Mouse (Mus musculus) lung, embryonic 16.5 days (tissue): ENCODE results near the gene Tnrc6b. TPM values are rescaled to one million over a fixed set of nuclear protein-coding genes. Genes with fewer than 3 reads are reported as not detected.

Source experiments
- ATAC-seq: fragments of 200-750 bp; cut with Nextera tagmentation; 2 replicates; pipeline ENCODE4 v1.8.0; 2017; ENCODE audit warnings: low read depth, mild to moderate bottlenecking, moderate library complexity
- H3K27ac ChIP-seq: fragments of 300-500 bp; sonication (generic); 2 replicates; pipeline ENCODE4 v1.5.1; 2014; ENCODE audit warnings: mild to moderate bottlenecking, control low read depth, low read length
- H3K27me3 ChIP-seq: fragments of 300-500 bp; sonication (generic); 2 replicates; pipeline ENCODE4 v1.6.1; 2014; ENCODE audit warnings: low read depth, low read length, mixed read lengths; ENCODE audit not compliant: control insufficient read depth, insufficient read depth
- H3K36me3 ChIP-seq: fragments of 300-500 bp; sonication (generic); 2 replicates; pipeline ENCODE4 v1.6.1; 2014; ENCODE audit warnings: low read length; ENCODE audit not compliant: control insufficient read depth, insufficient read depth
- H3K4me1 ChIP-seq: fragments of 300-500 bp; sonication (generic); replicated peaks from 2 replicates; pipeline ENCODE4 v1.6.1; 2014; ENCODE audit warnings: low read length, mixed read lengths; ENCODE audit not compliant: control insufficient read depth, insufficient read depth
- H3K4me2 ChIP-seq: fragments of 300-500 bp; sonication (generic); 2 replicates; pipeline ENCODE4 v1.6.1; 2014; ENCODE audit warnings: low read depth, low read length, control low read depth
- H3K4me3 ChIP-seq: fragments of 300-500 bp; sonication (generic); 2 replicates; pipeline ENCODE4 v1.5.1; 2014; ENCODE audit warnings: mild to moderate bottlenecking, low read length, control low read depth
- H3K9ac ChIP-seq: fragments of 300-500 bp; sonication (generic); 2 replicates; pipeline ENCODE4 v1.6.1; 2014; ENCODE audit warnings: low read length, control low read depth
- H3K9me3 ChIP-seq: fragments of 300-500 bp; sonication (generic); 2 replicates; pipeline ENCODE4 v1.6.1; 2016; ENCODE audit warnings: low read length; ENCODE audit not compliant: control insufficient read depth
- WGBS: fragments of 180-500 bp; shearing (Covaris S2); extraction: QIAGEN DNeasy Blood & Tissue Kit; methylation state at CpG from one replicate; pipeline ENCODE4 v1.1.7; 2014; 5-methylcytosine and 5-hydroxymethylcytosine counted together
- polyA plus RNA-seq: library from polyadenylated mRNA; unstranded; fragments of >200 nt; fragmentation: Nextera tagmentation; extraction: Ambion mirVana; gene quantifications from 2 replicates; pipeline ENCODE4 v1.2.1, GENCODE M21; 2015

Tnrc6b gene
- polyA plus RNA-seq, 1 experiment from 2014 or later, result 30.8 TPM

DNA sequence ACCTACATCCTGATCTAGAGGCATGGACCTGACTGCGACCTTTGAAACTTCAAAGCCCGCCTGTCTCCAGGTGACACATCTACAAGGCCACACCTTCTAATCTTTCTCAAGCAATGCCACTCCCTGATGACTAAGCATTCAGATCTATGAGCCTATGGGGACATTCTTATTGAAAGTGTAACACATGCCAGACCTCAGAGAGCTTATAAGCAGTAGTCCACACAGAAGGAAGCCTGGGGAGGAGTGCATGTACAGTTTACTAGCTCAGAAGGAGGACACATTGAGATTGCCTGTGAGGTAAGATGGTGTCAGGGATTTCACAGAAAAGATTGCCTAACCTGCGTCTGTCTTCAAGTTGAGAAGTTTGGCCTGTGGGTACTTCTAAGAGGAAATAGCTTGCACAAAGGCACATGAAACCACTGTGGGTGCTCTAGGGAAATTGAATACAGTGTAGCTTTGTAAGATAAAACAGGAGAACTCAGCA lies 31.9 kb downstream of the Tnrc6b start:
- no peaks in the 10 kb centered on the region for H3K9me3 ChIP-seq
- no peak overlapping the region for H3K9ac ChIP-seq
- H3K27me3 ChIP-seq, result no peaks in the 10 kb centered on the region
- H3K4me2 ChIP-seq, result no peak overlapping the region
- no peak overlapping the region for H3K27ac ChIP-seq
- ATAC-seq, result no peak
- H3K4me3 ChIP-seq, result no peak overlapping the region
- H3K4me1 ChIP-seq, result no peaks in the 10 kb centered on the region
- WGBS, result 82% methylated on average over 3 of the region's 3 CpGs
- H3K36me3 ChIP-seq, result no peaks in the 10 kb centered on the region

- no peaks in the 10 kb centered on the region for H3K9me3 ChIP-seq
- H3K27ac ChIP-seq, result no peak overlapping the region
- no peak overlapping the region for H3K4me3 ChIP-seq
- no peaks in the 10 kb centered on the region for H3K4me1 ChIP-seq
- no peak overlapping the region for H3K4me2 ChIP-seq
- no peak for ATAC-seq
- 71% methylated on average over 7 of the region's 7 CpGs for WGBS
- H3K9ac ChIP-seq, result no peak overlapping the region
- no peaks in the 10 kb centered on the region for H3K36me3 ChIP-seq
- H3K27me3 ChIP-seq, result no peaks in the 10 kb centered on the region
These were observed 32.5 kb downstream of the Tnrc6b start for GRCm38 (mm10) chr15:80743606-80744005.

GRCm38 (mm10) chr15:80744667-80745422 lies 33.7 kb downstream of the Tnrc6b start:
- H3K4me3 ChIP-seq, result no peak overlapping the region
- no peak for ATAC-seq
- no peaks in the 10 kb centered on the region for H3K4me1 ChIP-seq
- no peak overlapping the region for H3K27ac ChIP-seq
- H3K9me3 ChIP-seq, result no peaks in the 10 kb centered on the region
- no peak overlapping the region for H3K4me2 ChIP-seq
- no peak overlapping the region for H3K9ac ChIP-seq
- no peaks in the 10 kb centered on the region for H3K27me3 ChIP-seq
- H3K36me3 ChIP-seq, result no peaks in the 10 kb centered on the region
- 84% methylated on average over 3 of the region's 3 CpGs for WGBS

GRCm38 (mm10) chr15:80748979-80749378 lies 37.9 kb downstream of the Tnrc6b start:
- no peak overlapping the region for H3K4me2 ChIP-seq
- H3K27ac ChIP-seq, result no peak overlapping the region

DNA sequence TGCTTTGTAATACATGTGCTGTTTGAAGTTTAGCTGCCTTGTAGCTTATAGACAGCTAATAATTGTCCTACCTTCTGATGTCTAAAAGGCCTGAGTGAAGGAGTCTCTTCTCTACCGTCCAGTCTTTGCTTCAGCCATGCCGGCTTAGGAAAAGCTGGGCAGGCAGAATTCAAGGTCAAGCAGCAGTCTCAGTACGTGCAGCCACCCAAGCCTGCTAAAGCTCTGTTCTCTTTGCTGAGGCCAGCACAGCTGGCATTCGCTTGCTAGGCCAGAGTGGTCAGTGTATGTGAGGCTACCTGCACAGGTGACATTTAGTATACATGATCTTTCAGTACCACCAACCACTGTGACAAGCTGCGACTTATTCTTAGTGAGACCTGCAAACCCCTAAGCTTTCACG lies 42.2 kb downstream of the Tnrc6b start:
- ATAC-seq, result no peak
- WGBS, result 68% methylated on average over 6 of the region's 6 CpGs
- Histone ChIP-seq H3K4me1 (no peaks in the 10 kb centered on the region), H3K36me3 (no peaks in the 10 kb centered on the region), H3K27me3 (no peaks in the 10 kb centered on the region), H3K4me3 (no peak overlapping the region), H3K9ac (no peak overlapping the region), H3K4me2 (no peak overlapping the region), H3K27ac (no peak overlapping the region), H3K9me3 (no peaks in the 10 kb centered on the region)

More at GRCm38 (mm10) chr15:80748979-80749378, 37.9 kb downstream of the Tnrc6b start:
- no peaks in the 10 kb centered on the region for H3K4me1 ChIP-seq
- H3K9me3 ChIP-seq, result no peaks in the 10 kb centered on the region
- no peak for ATAC-seq
- no peak overlapping the region for H3K4me3 ChIP-seq
- H3K36me3 ChIP-seq, result no peaks in the 10 kb centered on the region
- no peak overlapping the region for H3K9ac ChIP-seq
- 38% methylated on average over 5 of the region's 5 CpGs for WGBS
- no peaks in the 10 kb centered on the region for H3K27me3 ChIP-seq

DNA sequence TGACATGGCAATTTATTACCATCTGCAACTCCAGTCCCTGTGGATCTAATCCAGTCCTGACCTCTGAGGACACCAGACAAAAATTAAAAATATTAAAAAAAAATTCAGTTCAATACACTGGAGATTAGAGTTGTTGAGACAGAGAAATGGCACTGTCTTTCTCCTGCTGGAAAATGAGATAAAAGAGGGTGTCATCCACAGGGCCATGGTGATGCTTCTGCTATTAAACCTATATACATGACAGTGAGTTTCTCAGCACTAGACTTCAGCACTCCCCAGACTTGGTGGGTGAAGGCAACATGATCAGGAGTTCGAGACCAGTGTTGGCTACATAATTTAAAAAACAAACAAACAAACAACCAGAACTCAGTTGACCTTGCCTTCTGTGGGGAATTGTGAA lies 43.0 kb downstream of the Tnrc6b start:
- Histone ChIP-seq H3K4me1 (no peaks in the 10 kb centered on the region), H3K27me3 (no peaks in the 10 kb centered on the region), H3K4me2 (no peak overlapping the region), H3K27ac (no peak overlapping the region), H3K9ac (no peak overlapping the region), H3K36me3 (no peaks in the 10 kb centered on the region), H3K9me3 (no peaks in the 10 kb centered on the region), H3K4me3 (no peak overlapping the region)
- 58% methylated on average over 1 of the region's 1 CpGs for WGBS
- no peak for ATAC-seq

- ATAC-seq, result no peak
These were observed 48.3 kb downstream of the Tnrc6b start for GRCm38 (mm10) chr15:80759451-80759850.

DNA sequence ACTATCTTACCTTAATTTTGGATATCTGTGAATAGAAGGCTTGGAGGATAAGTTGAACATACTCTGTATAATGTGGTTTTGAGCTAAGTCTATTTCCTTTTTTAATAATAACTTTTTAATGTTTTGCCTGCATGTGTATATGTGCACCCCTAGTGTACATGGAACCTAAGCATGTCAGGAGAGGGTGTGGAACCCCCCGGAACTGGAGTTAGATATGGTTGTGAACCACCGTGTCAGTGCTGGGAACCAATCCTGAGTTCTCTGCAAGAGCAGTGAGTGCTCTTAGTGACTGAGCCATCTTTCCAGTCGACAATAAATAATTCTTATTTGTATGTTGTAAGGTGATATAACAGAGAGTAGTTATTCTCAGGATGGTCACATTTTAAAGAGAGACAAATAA lies 49.4 kb downstream of the Tnrc6b start:
- no peaks in the 10 kb centered on the region for H3K27me3 ChIP-seq
- H3K4me1 ChIP-seq, result no peaks in the 10 kb centered on the region
- no peak overlapping the region for H3K27ac ChIP-seq
- no peak overlapping the region for H3K4me2 ChIP-seq
- H3K9ac ChIP-seq, result no peak overlapping the region
- no peak overlapping the region for H3K4me3 ChIP-seq
- H3K36me3 ChIP-seq, result no peaks in the 10 kb centered on the region
- H3K9me3 ChIP-seq, result no peaks in the 10 kb centered on the region
- WGBS, result 77% methylated on average over 3 of the region's 3 CpGs
- no peak for ATAC-seq

More at GRCm38 (mm10) chr15:80759451-80759850, 48.3 kb downstream of the Tnrc6b start:
- H3K27ac ChIP-seq, result no peak overlapping the region
- no peak overlapping the region for H3K4me3 ChIP-seq
- no peaks in the 10 kb centered on the region for H3K36me3 ChIP-seq
- H3K9ac ChIP-seq, result no peak overlapping the region
- no peaks in the 10 kb centered on the region for H3K9me3 ChIP-seq
- H3K27me3 ChIP-seq, result no peaks in the 10 kb centered on the region
- no peak overlapping the region for H3K4me2 ChIP-seq
- no peaks in the 10 kb centered on the region for H3K4me1 ChIP-seq
- WGBS, result 80% methylated on average over 9 of the region's 9 CpGs

- Histone ChIP-seq H3K4me2 (no peak overlapping the region), H3K9me3 (no peaks in the 10 kb centered on the region), H3K27ac (no peak overlapping the region), H3K27me3 (no peaks in the 10 kb centered on the region), H3K4me3 (no peak overlapping the region), H3K9ac (no peak overlapping the region), H3K36me3 (no peaks in the 10 kb centered on the region), H3K4me1 (no peaks in the 10 kb centered on the region)
- 64% methylated on average over 8 of the region's 8 CpGs for WGBS
- ATAC-seq, result no peak
These were observed 49.8 kb downstream of the Tnrc6b start for GRCm38 (mm10) chr15:80760935-80761334.
